In genomic region chr10:7260166-7261108, GRCm38 (mm10) we compare ENCODE assay signal across 12 mouse cellular contexts. TPM values are rescaled to one million over a fixed set of nuclear protein-coding genes. Genes with fewer than 3 reads are reported as not detected.
A peak's percentile ranks its signal among the peaks of the same experiment; 100 is the strongest.
DNase-seq lines count a peak whose midpoint lies in the region; ATAC-seq and TF ChIP-seq lines count a peak whose summit lies in the region.
"Had no signal": no experiment of that assay in that cellular context is flagged by ENCODE, and none has a peak within 500 bp of the region (broad histone marks: within the 10 kb centered on the region; RNA-seq: fewer than 3 reads in every experiment).

No protein-coding gene starts in this region.

- no peaks in the 10 kb centered on the region for H3K27me3 ChIP-seq in intestine, embryonic 14.5 days (replicated peaks; ENCODE audit: control insufficient read depth, insufficient read depth, low read length)
- H3K27me3 ChIP-seq in intestine, embryonic 16.5 days (replicated peaks; ENCODE audit: control insufficient read depth, insufficient read depth, low read length), result no peaks in the 10 kb centered on the region
- H3K27me3 ChIP-seq in CH12.LX (replicated peaks), result no peaks in the 10 kb centered on the region
- H3K27me3 ChIP-seq in midbrain, postnatal 0 days (ENCODE audit: insufficient read depth, low read length), result no peaks in the 10 kb centered on the region
- no peaks in the 10 kb centered on the region for H3K27me3 ChIP-seq in midbrain, embryonic 16.5 days (ENCODE audit: control insufficient read depth, insufficient read depth, low read depth, low read length)
- H3K27me3 ChIP-seq: embryonic facial prominence, embryonic 12.5 days; kidney, embryonic 15.5 days had no signal

- in situ Hi-C loops in CH12.LX (cut with MboI; ENCODE audit: low pct_ligation_motif_present, low pct_unique_long_range_greater_than_20kb, low sequenced_read_pairs), result no loop called here

- no peaks in the 10 kb centered on the region for H3K9me3 ChIP-seq in intestine, embryonic 14.5 days (ENCODE audit: control insufficient read depth, low read length)
- H3K9me3 ChIP-seq in intestine, embryonic 16.5 days (ENCODE audit: control insufficient read depth, low read length), result no peaks in the 10 kb centered on the region
- H3K9me3 ChIP-seq in CH12.LX (replicated peaks; ENCODE audit: low read length), result peaks cover 5% of the 10 kb centered on the region
- no peaks in the 10 kb centered on the region for H3K9me3 ChIP-seq in midbrain, postnatal 0 days (ENCODE audit: low read length)
- 0 out of 2 replicates have a peak, but pooled peaks cover 2% of the 10 kb centered on the region for H3K9me3 ChIP-seq in midbrain, embryonic 16.5 days (replicated peaks; ENCODE audit: control insufficient read depth, low read length, poor library complexity, severe bottlenecking)
- H3K9me3 ChIP-seq: embryonic facial prominence, embryonic 12.5 days; kidney, embryonic 15.5 days had no signal

- H3K9ac ChIP-seq in intestine, embryonic 14.5 days (ENCODE audit: low read length), result no peak overlapping the region
- no peak overlapping the region for H3K9ac ChIP-seq in intestine, embryonic 16.5 days (ENCODE audit: low read depth, low read length)
- no peak overlapping the region for H3K9ac ChIP-seq in CH12.LX (ENCODE audit: insufficient read depth, low read depth)
- no peak overlapping the region for H3K9ac ChIP-seq in midbrain, postnatal 0 days (replicated peaks; ENCODE audit: low read length, poor library complexity, severe bottlenecking)
- H3K9ac ChIP-seq in midbrain, embryonic 16.5 days (ENCODE audit: low read depth, low read length), result no peak overlapping the region
- H3K9ac ChIP-seq: embryonic facial prominence, embryonic 12.5 days; kidney, embryonic 15.5 days had no signal

- no peak for DNase-seq in intestine, embryonic 14.5 days (ENCODE audit: low spot score)
- DNase-seq in 3134 (ENCODE audit: extremely low read depth, insufficient read length, low spot score), result peak; percentile 39
- peak; percentile 33 for DNase-seq in CH12.LX (ENCODE audit: extremely low read depth)
- peak; percentile 71 for DNase-seq in cerebellum, adult 9-11 months
- no peak for DNase-seq in midbrain, postnatal 0 days (ENCODE audit: low spot score)
- DNase-seq: heart, postnatal 14 days; right cerebral cortex, postnatal 4 days had no signal

- no peak for TF ChIP-seq CTCF in CH12.LX (conservative IDR thresholded peaks at IDR 0.05 in 1 of 2, IDR thresholded peaks at IDR 0.05 in 1 of 2; ENCODE audit: low read depth in 2 of 2, low read length in 2 of 2)
- no peak for TF ChIP-seq CTCF in midbrain, postnatal 0 days (IDR thresholded peaks at IDR 0.05)

- no peak for TF ChIP-seq RAD21 in CH12.LX (IDR thresholded peaks at IDR 0.05; ENCODE audit: low read depth, low read length)

- no peaks in the 10 kb centered on the region for H3K4me1 ChIP-seq in intestine, embryonic 14.5 days (replicated peaks; ENCODE audit: control insufficient read depth, insufficient read depth, low read length)
- no peaks in the 10 kb centered on the region for H3K4me1 ChIP-seq in intestine, embryonic 16.5 days (ENCODE audit: control insufficient read depth, insufficient read depth, low read length)
- peaks cover 0 to 19% of the 10 kb centered on the region in 2 experiments; a peak in 2 of 4 replicates for H3K4me1 ChIP-seq in CH12.LX (ENCODE audit: control insufficient read depth in 1 of 2, insufficient read depth in 2 of 2)
- no peaks in the 10 kb centered on the region for H3K4me1 ChIP-seq in midbrain, postnatal 0 days (ENCODE audit: insufficient read depth, low read length)
- peaks cover 2% of the 10 kb centered on the region; the same call in 1 of the 2 replicates for H3K4me1 ChIP-seq in midbrain, embryonic 16.5 days (ENCODE audit: control insufficient read depth, insufficient read depth, low read length)

- no peak for TF ChIP-seq POLR2A in CH12.LX (IDR thresholded peaks at IDR 0.05; ENCODE audit: low read depth, low read length)

- H3K79me2 ChIP-seq in CH12.LX (replicated peaks; ENCODE audit: control insufficient read depth, extremely low read depth, insufficient read depth, poor library complexity, severe bottlenecking), result no peaks in the 10 kb centered on the region

- dilution Hi-C loops in CH12.LX (cut with MboI; ENCODE audit: extremely low pct_ligation_motif_present, extremely low pct_unique_long_range_greater_than_20kb, low sequenced_read_pairs), result no loop called here

- H3K4me2 ChIP-seq in intestine, embryonic 14.5 days (ENCODE audit: low read length), result no peak overlapping the region
- H3K4me2 ChIP-seq in intestine, embryonic 16.5 days (ENCODE audit: low read depth, low read length), result no peak overlapping the region
- no peak overlapping the region for H3K4me2 ChIP-seq in CH12.LX (ENCODE audit: insufficient read depth, low read depth, poor library complexity, severe bottlenecking)
- no peak overlapping the region for H3K4me2 ChIP-seq in midbrain, postnatal 0 days (ENCODE audit: low read depth, low read length, poor library complexity, severe bottlenecking)
- H3K4me2 ChIP-seq in midbrain, embryonic 16.5 days (ENCODE audit: low read length), result no peak overlapping the region
- H3K4me2 ChIP-seq: embryonic facial prominence, embryonic 12.5 days; kidney, embryonic 15.5 days had no signal

- no peak overlapping the region for H3K4me3 ChIP-seq in intestine, embryonic 14.5 days (ENCODE audit: low read depth, low read length)
- H3K4me3 ChIP-seq in intestine, embryonic 16.5 days (ENCODE audit: low read length), result no peak overlapping the region
- no peak overlapping the region for H3K4me3 ChIP-seq in CH12.LX (replicated peaks in 1 of 3; ENCODE audit: low read depth in 2 of 3, low read length in 2 of 3, poor library complexity in 1 of 3)
- H3K4me3 ChIP-seq in midbrain, postnatal 0 days (ENCODE audit: low read depth, low read length), result no peak overlapping the region
- no peak overlapping the region for H3K4me3 ChIP-seq in midbrain, embryonic 16.5 days (ENCODE audit: low read depth, low read length)
- H3K4me3 ChIP-seq: embryonic facial prominence, embryonic 12.5 days; kidney, embryonic 15.5 days had no signal

- no peaks in the 10 kb centered on the region for H3K36me3 ChIP-seq in intestine, embryonic 14.5 days (ENCODE audit: control insufficient read depth, insufficient read depth, low read length)
- no peaks in the 10 kb centered on the region for H3K36me3 ChIP-seq in intestine, embryonic 16.5 days (ENCODE audit: control insufficient read depth, insufficient read depth, low read length)
- no peaks in the 10 kb centered on the region for H3K36me3 ChIP-seq in CH12.LX (replicated peaks in 1 of 2; ENCODE audit: control insufficient read depth in 1 of 2, insufficient read depth in 1 of 2, low read length in 1 of 2)
- H3K36me3 ChIP-seq in midbrain, postnatal 0 days (ENCODE audit: insufficient read depth, low read length), result no peaks in the 10 kb centered on the region
- no peaks in the 10 kb centered on the region for H3K36me3 ChIP-seq in midbrain, embryonic 16.5 days (ENCODE audit: control insufficient read depth, insufficient read depth, low read length)
- H3K36me3 ChIP-seq: embryonic facial prominence, embryonic 12.5 days; kidney, embryonic 15.5 days had no signal

- peak overlapping the region; percentile 27; the same call in 1 of the 2 replicates for H3K27ac ChIP-seq in intestine, embryonic 14.5 days (ENCODE audit: low read depth)
- no peak overlapping the region for H3K27ac ChIP-seq in intestine, embryonic 16.5 days (ENCODE audit: low read length)
- no peak overlapping the region for H3K27ac ChIP-seq in CH12.LX (ENCODE audit: insufficient read depth, low read depth)
- no peak overlapping the region for H3K27ac ChIP-seq in midbrain, postnatal 0 days (ENCODE audit: low read depth, low read length)
- H3K27ac ChIP-seq in midbrain, embryonic 16.5 days (ENCODE audit: low read length), result no peak overlapping the region
- H3K27ac ChIP-seq: embryonic facial prominence, embryonic 12.5 days; kidney, embryonic 15.5 days had no signal

- WGBS in intestine, embryonic 14.5 days, result 44% methylated on average over 10 of the region's 10 CpGs
- whole genome bisulfite sequencing in intestine, embryonic 16.5 days, result 48% methylated on average over 10 of the region's 10 CpGs
- WGBS in midbrain, postnatal 0 days, result 71% methylated on average over 10 of the region's 10 CpGs
- WGBS in midbrain, embryonic 16.5 days, result 65% methylated on average over 10 of the region's 10 CpGs

- ATAC-seq in intestine, embryonic 14.5 days (replicated peaks; ENCODE audit: low FRiP score, low TSS enrichment, low read depth), result no peak
- no peak for ATAC-seq in intestine, embryonic 16.5 days
- ATAC-seq in midbrain, postnatal 0 days (ENCODE audit: low FRiP score), result no peak
- ATAC-seq in midbrain, embryonic 16.5 days, result no peak
- ATAC-seq: forebrain, embryonic 16.5 days had no signal

- TF ChIP-seq EP300 in CH12.LX (IDR thresholded peaks at IDR 0.05; ENCODE audit: low read length), result no peak

TF ChIP-seq in CH12.LX, 34 proteins besides CTCF, POLR2A, EP300 and RAD21 (continues in another document):
- TF ChIP-seq POLR2AphosphoS2 (IDR thresholded peaks at IDR 0.05; ENCODE audit: low read depth, low read length) (no peak), MXI1 (IDR thresholded peaks at IDR 0.05; ENCODE audit: low read depth, low read length) (no peak), CHD2 (IDR thresholded peaks at IDR 0.05; ENCODE audit: low read length) (0 out of 2 replicates have a peak, but pooled peaks have one; percentile 25), SMC3 (IDR thresholded peaks at IDR 0.05; ENCODE audit: low read depth, low read length) (no peak), IRF4 (IDR thresholded peaks at IDR 0.05; ENCODE audit: low read depth, low read length) (no peak), MAZ (IDR thresholded peaks at IDR 0.05; ENCODE audit: low read depth, low read length) (no peak), JUN (IDR thresholded peaks at IDR 0.05; ENCODE audit: insufficient read depth, low read depth, low read length) (no peak), KAT2A (IDR thresholded peaks at IDR 0.05; ENCODE audit: insufficient replicate concordance, low read length) (no peak), MAX (IDR thresholded peaks at IDR 0.05; ENCODE audit: low read length) (no peak), SIN3A (IDR thresholded peaks at IDR 0.05; ENCODE audit: low read length) (no peak), BHLHE40 (IDR thresholded peaks at IDR 0.05; ENCODE audit: low read depth, low read length) (no peak), USF1 (IDR thresholded peaks at IDR 0.05; ENCODE audit: low read depth, low read length) (no peak), HCFC1 (IDR thresholded peaks at IDR 0.05; ENCODE audit: low read depth, low read length) (peak; percentile 69)

RNA-seq across cellular contexts. Expression of gene Cnksr3, which starts 48.4 kb away (rescaled TPM):
- polyA plus RNA-seq in intestine, embryonic 14.5 days (2014; fragmentation: Nextera tagmentation; extraction: Ambion mirVana), result 12.3 and 14.2 TPM in 2 replicates
- polyA plus RNA-seq in intestine, embryonic 16.5 days (2015; fragmentation: Nextera tagmentation; extraction: Ambion mirVana), result 13.4 and 14.2 TPM in 2 replicates
- total RNA-seq in CH12.LX (2012; rRNA removed) (0.71 and 0.72 TPM in 2 replicates), CH12.LX (2014; rRNA removed) (2.9 and 3.0 TPM in 2 replicates)
- polyA plus RNA-seq in CH12.LX (2012; ENCODE audit: insufficient read length, low read depth), result 3.8 and 3.9 TPM in 2 replicates
- total RNA-seq in midbrain, postnatal 0 days (2014; rRNA removed), result 2.8 and 4.1 TPM in 2 replicates
- 1.3 and 1.8 TPM in 2 replicates for polyA plus RNA-seq in midbrain, postnatal 0 days (2015; fragmentation: Nextera tagmentation; extraction: Ambion mirVana)
- 1.4 and 2.1 TPM in 2 replicates for polyA plus RNA-seq in midbrain, embryonic 16.5 days (2015; fragmentation: Nextera tagmentation; extraction: Ambion mirVana)

Comparison
In these comparisons a context has a peak if more than half of its experiments do, and no peak if none do; other contexts are left out.
1. DNase-seq: peak in 3134 (single experiment), CH12.LX (single experiment) and cerebellum, adult 9-11 months (single experiment); none in intestine, embryonic 14.5 days (single experiment) and midbrain, postnatal 0 days (single experiment).